35 mouse cellular contexts compared by ENCODE assay signal in genomic region chr6:17599373-17599772, GRCm38 (mm10).
"Had no signal": no experiment of that assay in that cellular context is flagged by ENCODE, and none has a peak within 500 bp of the region (broad histone marks: within the 10 kb centered on the region; RNA-seq: fewer than 3 reads in every experiment).

No protein-coding gene starts in this region.

- H3K9me3 ChIP-seq: heart, embryonic 10.5 days; heart, embryonic 13.5 days; hindbrain, embryonic 13.5 days; intestine, embryonic 15.5 days had no signal

- ATAC-seq: hindbrain, embryonic 16.5 days; hindbrain, postnatal 0 days; inflammation-experienced regulatory T-cells, adult 6 months; intestine, embryonic 15.5 days; intestine, embryonic 16.5 days; intestine, postnatal 0 days had no signal

- H3K27me3 ChIP-seq: heart, embryonic 12.5 days; heart, embryonic 13.5 days; heart, embryonic 15.5 days; hindbrain, embryonic 12.5 days; hindbrain, embryonic 13.5 days; hindbrain, embryonic 15.5 days; intestine, embryonic 15.5 days; kidney, embryonic 15.5 days had no signal

- H3K4me3 ChIP-seq: heart, embryonic 10.5 days; heart, embryonic 12.5 days; heart, embryonic 13.5 days; heart, embryonic 15.5 days; hindbrain, embryonic 10.5 days; hindbrain, embryonic 12.5 days; hindbrain, embryonic 13.5 days; hindbrain, embryonic 15.5 days; intestine, embryonic 15.5 days; kidney, embryonic 15.5 days; layer of hippocampus, adult 2 months had no signal

- H3K4me2 ChIP-seq: heart, embryonic 11.5 days; heart, embryonic 12.5 days; heart, embryonic 13.5 days; heart, embryonic 15.5 days; hindbrain, embryonic 12.5 days; hindbrain, embryonic 13.5 days; hindbrain, embryonic 14.5 days; hindbrain, embryonic 15.5 days; intestine, embryonic 15.5 days; kidney, embryonic 15.5 days had no signal

- H3K9ac ChIP-seq: heart, embryonic 12.5 days; heart, embryonic 13.5 days; heart, embryonic 15.5 days; hindbrain, embryonic 12.5 days; hindbrain, embryonic 13.5 days; hindbrain, embryonic 14.5 days; hindbrain, embryonic 15.5 days; intestine, embryonic 15.5 days; kidney, embryonic 15.5 days had no signal

- DNase-seq: heart, postnatal 10 days; heart, postnatal 14 days; heart, postnatal 36 days; heart, postnatal 4 days; kidney, adult 11 months; kidney, adult 18-20 months; kidney, adult 2 months; kidney, adult 8-10 months; kidney, adult 9 months; kidney, postnatal 10 days; kidney, postnatal 14 days; kidney, postnatal 25 days; kidney, postnatal 36 days; kidney, postnatal 4 days; layer of hippocampus, adult 9-11 months; layer of hippocampus, postnatal 36 days had no signal

- H3K4me1 ChIP-seq: heart, embryonic 10.5 days; heart, embryonic 12.5 days; heart, embryonic 13.5 days; heart, embryonic 15.5 days; hindbrain, embryonic 10.5 days; hindbrain, embryonic 12.5 days; hindbrain, embryonic 13.5 days; hindbrain, embryonic 15.5 days; kidney, embryonic 15.5 days had no signal

- H3K36me3 ChIP-seq: heart, embryonic 10.5 days; heart, embryonic 12.5 days; heart, embryonic 13.5 days; heart, embryonic 15.5 days; hindbrain, embryonic 10.5 days; hindbrain, embryonic 12.5 days; hindbrain, embryonic 13.5 days; hindbrain, embryonic 15.5 days; intestine, embryonic 15.5 days; kidney, embryonic 15.5 days had no signal

- H3K27ac ChIP-seq: heart, embryonic 10.5 days; heart, embryonic 13.5 days; heart, embryonic 15.5 days; hindbrain, embryonic 10.5 days; hindbrain, embryonic 12.5 days; hindbrain, embryonic 13.5 days; hindbrain, embryonic 14.5 days; hindbrain, embryonic 15.5 days; hindbrain, postnatal 0 days; intestine, embryonic 15.5 days; kidney, embryonic 15.5 days; kidney, postnatal 0 days; layer of hippocampus, adult 2 months had no signal
